Mouse (Mus musculus): ENCODE measurements around the gene Prr19. TPM values are rescaled to one million over a fixed set of nuclear protein-coding genes. Genes with fewer than 3 reads are reported as not detected.

The Prr19 gene
- polyA plus RNA-seq, 1 experiment, result 0.08 TPM

GRCm38 (mm10) chr7:25284171-25284570 lies 17.0 kb upstream of the Prr19 start:
- Histone ChIP-seq H3K4me1 (replicated peaks; ENCODE audit: control insufficient read depth, insufficient read depth, low read length) (peaks cover 40% of the 10 kb centered on the region), H3K27me3 (ENCODE audit: control insufficient read depth, insufficient read depth, low read length) (no peaks in the 10 kb centered on the region), H3K4me3 (ENCODE audit: control insufficient read depth, insufficient read depth, low read length) (no peak overlapping the region), H3K36me3 (ENCODE audit: control insufficient read depth, insufficient read depth, low read length) (peaks cover 41% of the 10 kb centered on the region), H3K27ac (ENCODE audit: control insufficient read depth, insufficient read depth, low read length) (no peak overlapping the region)
- TF ChIP-seq POLR2A (IDR thresholded peaks at IDR 0.05; ENCODE audit: control insufficient read depth, extremely low read depth, insufficient read depth, low read length, poor library complexity), result no peak
- TF ChIP-seq CTCF (IDR thresholded peaks at IDR 0.05; ENCODE audit: borderline replicate concordance, control insufficient read depth, extremely low read depth, insufficient read depth, low read length, poor library complexity), result no peak
- DNase-seq, result no peak
- WGBS, result 74% methylated on average over 2 of the region's 2 CpGs

- WGBS, result 78% methylated on average over 5 of the region's 5 CpGs
- H3K4me1 ChIP-seq (replicated peaks; ENCODE audit: control insufficient read depth, insufficient read depth, low read length), result peaks cover 35% of the 10 kb centered on the region
Observed at GRCm38 (mm10) chr7:25284766-25285165, 16.4 kb upstream of the Prr19 start.

DNA sequence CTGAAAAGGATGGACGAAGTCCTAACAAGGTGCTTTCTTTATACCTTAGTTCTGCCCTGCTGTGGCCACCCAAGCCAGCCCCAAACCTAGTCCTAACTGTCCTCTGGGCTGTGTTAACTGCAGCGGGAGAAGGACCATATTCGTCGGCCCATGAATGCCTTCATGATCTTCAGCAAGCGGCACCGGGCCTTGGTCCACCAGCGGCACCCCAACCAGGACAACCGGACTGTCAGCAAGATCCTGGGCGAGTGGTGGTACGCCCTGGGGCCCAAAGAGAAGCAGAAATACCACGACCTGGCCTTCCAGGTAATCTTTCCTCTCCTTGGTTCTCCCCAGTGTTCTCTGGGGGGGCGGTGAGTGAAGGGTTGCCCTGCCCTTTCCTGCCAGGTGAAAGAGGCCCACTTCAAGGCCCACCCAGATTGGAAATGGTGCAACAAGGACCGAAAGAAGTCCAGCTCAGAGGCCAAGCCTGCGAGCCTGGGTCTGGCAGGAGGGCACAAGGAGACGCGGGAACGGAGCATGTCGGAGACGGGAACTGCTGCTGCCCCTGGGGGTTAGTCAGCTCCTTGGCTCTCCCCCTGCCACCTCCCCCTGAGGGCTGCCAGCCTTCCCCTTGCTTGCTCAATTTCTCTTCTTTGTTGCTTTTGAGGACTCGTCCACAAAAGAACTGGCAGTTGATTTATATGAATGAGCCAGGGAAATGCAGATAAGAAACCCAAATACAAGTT lies 15.5 kb upstream of the Prr19 start:
- TF ChIP-seq CTCF (IDR thresholded peaks at IDR 0.05; ENCODE audit: borderline replicate concordance, control insufficient read depth, extremely low read depth, insufficient read depth, low read length, poor library complexity) (no peak), POLR2A (IDR thresholded peaks at IDR 0.05; ENCODE audit: control insufficient read depth, extremely low read depth, insufficient read depth, low read length, poor library complexity) (no peak)
- Histone ChIP-seq H3K27me3 (ENCODE audit: control insufficient read depth, insufficient read depth, low read length) (no peaks in the 10 kb centered on the region), H3K27ac (ENCODE audit: control insufficient read depth, insufficient read depth, low read length) (no peak overlapping the region), H3K4me3 (ENCODE audit: control insufficient read depth, insufficient read depth, low read length) (no peak overlapping the region), H3K36me3 (ENCODE audit: control insufficient read depth, insufficient read depth, low read length) (peaks cover 48% of the 10 kb centered on the region), H3K4me1 (replicated peaks; ENCODE audit: control insufficient read depth, insufficient read depth, low read length) (peaks cover 26% of the 10 kb centered on the region)
- DNase-seq, result no peak
- 98% methylated on average over 20 of the region's 20 CpGs for WGBS

More at GRCm38 (mm10) chr7:25284766-25285165, 16.4 kb upstream of the Prr19 start:
- Histone ChIP-seq H3K27me3 (ENCODE audit: control insufficient read depth, insufficient read depth, low read length) (no peaks in the 10 kb centered on the region), H3K4me3 (ENCODE audit: control insufficient read depth, insufficient read depth, low read length) (no peak overlapping the region), H3K36me3 (ENCODE audit: control insufficient read depth, insufficient read depth, low read length) (peaks cover 47% of the 10 kb centered on the region), H3K27ac (ENCODE audit: control insufficient read depth, insufficient read depth, low read length) (no peak overlapping the region)
- TF ChIP-seq CTCF (IDR thresholded peaks at IDR 0.05; ENCODE audit: borderline replicate concordance, control insufficient read depth, extremely low read depth, insufficient read depth, low read length, poor library complexity) (no peak), POLR2A (IDR thresholded peaks at IDR 0.05; ENCODE audit: control insufficient read depth, extremely low read depth, insufficient read depth, low read length, poor library complexity) (no peak)
- no peak for DNase-seq

DNA sequence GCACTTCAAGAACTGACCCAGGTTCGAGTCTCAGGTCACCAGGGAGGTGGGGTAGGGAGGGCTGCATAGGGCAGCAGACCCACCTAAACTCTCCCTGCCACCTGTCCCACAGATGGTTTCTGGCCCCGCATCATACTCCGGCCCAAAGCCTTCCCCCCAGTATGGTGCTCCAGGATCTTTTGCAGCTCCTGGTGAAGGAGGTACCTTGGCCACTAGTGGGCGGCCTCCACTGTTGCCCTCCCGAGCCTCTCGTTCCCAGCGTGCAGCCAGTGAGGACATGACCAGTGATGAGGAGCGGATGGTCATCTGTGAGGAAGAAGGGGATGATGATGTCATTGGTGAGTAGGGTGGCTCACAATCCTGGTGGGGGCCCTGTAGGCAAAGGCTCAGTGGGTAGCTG lies 14.2 kb upstream of the Prr19 start:
- Histone ChIP-seq H3K27ac (ENCODE audit: control insufficient read depth, insufficient read depth, low read length) (no peak overlapping the region), H3K4me3 (ENCODE audit: control insufficient read depth, insufficient read depth, low read length) (no peak overlapping the region), H3K36me3 (ENCODE audit: control insufficient read depth, insufficient read depth, low read length) (peaks cover 61% of the 10 kb centered on the region), H3K27me3 (ENCODE audit: control insufficient read depth, insufficient read depth, low read length) (no peaks in the 10 kb centered on the region), H3K4me1 (replicated peaks; ENCODE audit: control insufficient read depth, insufficient read depth, low read length) (peaks cover 18% of the 10 kb centered on the region)
- no peak for DNase-seq
- 95% methylated on average over 8 of the region's 8 CpGs for WGBS
- TF ChIP-seq CTCF (IDR thresholded peaks at IDR 0.05; ENCODE audit: borderline replicate concordance, control insufficient read depth, extremely low read depth, insufficient read depth, low read length, poor library complexity) (no peak), POLR2A (IDR thresholded peaks at IDR 0.05; ENCODE audit: control insufficient read depth, extremely low read depth, insufficient read depth, low read length, poor library complexity) (no peak)

GRCm38 (mm10) chr7:25288011-25288410 lies 13.2 kb upstream of the Prr19 start:
- Histone ChIP-seq H3K4me3 (ENCODE audit: control insufficient read depth, insufficient read depth, low read length) (no peak overlapping the region), H3K36me3 (ENCODE audit: control insufficient read depth, insufficient read depth, low read length) (peaks cover 71% of the 10 kb centered on the region), H3K27ac (ENCODE audit: control insufficient read depth, insufficient read depth, low read length) (no peak overlapping the region), H3K4me1 (replicated peaks; ENCODE audit: control insufficient read depth, insufficient read depth, low read length) (peaks cover 14% of the 10 kb centered on the region), H3K27me3 (ENCODE audit: control insufficient read depth, insufficient read depth, low read length) (no peaks in the 10 kb centered on the region)
- peak; percentile 1 for DNase-seq
- WGBS, result 99% methylated on average over 12 of the region's 12 CpGs
- no peak for TF ChIP-seq POLR2A (IDR thresholded peaks at IDR 0.05; ENCODE audit: control insufficient read depth, extremely low read depth, insufficient read depth, low read length, poor library complexity)
- TF ChIP-seq CTCF (IDR thresholded peaks at IDR 0.05; ENCODE audit: borderline replicate concordance, control insufficient read depth, extremely low read depth, insufficient read depth, low read length, poor library complexity), result no peak

GRCm38 (mm10) chr7:25288721-25289120 lies 12.5 kb upstream of the Prr19 start:
- WGBS, result 95% methylated on average over 3 of the region's 3 CpGs
- Histone ChIP-seq H3K4me1 (replicated peaks; ENCODE audit: control insufficient read depth, insufficient read depth, low read length) (peaks cover 7% of the 10 kb centered on the region), H3K27ac (ENCODE audit: control insufficient read depth, insufficient read depth, low read length) (no peak overlapping the region), H3K4me3 (ENCODE audit: control insufficient read depth, insufficient read depth, low read length) (no peak overlapping the region), H3K36me3 (ENCODE audit: control insufficient read depth, insufficient read depth, low read length) (peaks cover 76% of the 10 kb centered on the region), H3K27me3 (ENCODE audit: control insufficient read depth, insufficient read depth, low read length) (no peaks in the 10 kb centered on the region)
- TF ChIP-seq CTCF (IDR thresholded peaks at IDR 0.05; ENCODE audit: borderline replicate concordance, control insufficient read depth, extremely low read depth, insufficient read depth, low read length, poor library complexity) (no peak), POLR2A (IDR thresholded peaks at IDR 0.05; ENCODE audit: control insufficient read depth, extremely low read depth, insufficient read depth, low read length, poor library complexity) (no peak)
- DNase-seq, result peak; percentile 2
